8 mouse cellular contexts compared by ENCODE assay signal in the genomic region with DNA sequence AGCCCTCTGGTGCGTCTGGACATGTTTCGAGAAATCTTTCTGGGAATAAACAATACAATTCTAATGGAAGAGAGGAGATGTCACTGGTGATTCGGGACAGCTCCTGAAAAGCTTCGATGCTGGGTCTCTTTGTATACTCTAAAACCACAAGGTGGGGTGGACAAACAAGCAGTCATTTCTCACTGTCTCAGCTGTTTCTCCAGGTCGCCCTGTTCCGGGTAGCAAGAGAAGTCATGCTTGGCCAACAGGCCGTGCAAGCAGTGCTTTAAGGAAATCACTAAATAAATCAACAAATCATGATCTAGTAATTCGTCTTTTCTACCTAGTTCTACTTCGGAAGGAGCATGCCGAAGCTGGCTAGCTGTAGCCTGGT. TPM values are rescaled to one million over a fixed set of nuclear protein-coding genes. Genes with fewer than 3 reads are reported as not detected.
DNase-seq lines count a peak whose midpoint lies in the region; ATAC-seq and TF ChIP-seq lines count a peak whose summit lies in the region.

No protein-coding gene starts in this region.

- ATAC-seq in heart, embryonic 12.5 days (ENCODE audit: insufficient number of reproducible peaks, low FRiP score), result no peak
- no peak; the same call in 1 of the 2 replicates for ATAC-seq in forebrain, embryonic 16.5 days

- H3K27me3 ChIP-seq in heart, embryonic 12.5 days (replicated peaks), result no peaks in the 10 kb centered on the region
- no peaks in the 10 kb centered on the region for H3K27me3 ChIP-seq in E14TG2a.4 (ENCODE audit: insufficient read depth, low read length)
- no peaks in the 10 kb centered on the region for H3K27me3 ChIP-seq in forebrain, embryonic 16.5 days (replicated peaks; ENCODE audit: control insufficient read depth, insufficient read depth, low read length)

- 37% methylated on average over 10 of the region's 10 CpGs for WGBS in heart, embryonic 12.5 days
- WGBS in forebrain, embryonic 16.5 days, result 38% methylated on average over 10 of the region's 10 CpGs

- no peak for DNase-seq in heart, postnatal 4 days
- peak; percentile 15 for DNase-seq in lung, postnatal 10 days
- no peak for DNase-seq in left cerebral cortex, adult 11 months (ENCODE audit: low spot score)
- DNase-seq in yolk sac, embryonic 10.5 days (ENCODE audit: low spot score), result no peak
- DNase-seq in embryo, embryonic 10.5 days (ENCODE audit: low spot score), result no peak

- no peaks in the 10 kb centered on the region for H3K9me3 ChIP-seq in heart, embryonic 12.5 days (replicated peaks)
- H3K9me3 ChIP-seq in E14TG2a.4 (ENCODE audit: low read length), result no peaks in the 10 kb centered on the region
- H3K9me3 ChIP-seq in forebrain, embryonic 16.5 days (ENCODE audit: control insufficient read depth, low read length), result no peaks in the 10 kb centered on the region

- H3K9ac ChIP-seq in heart, embryonic 12.5 days, result peak overlapping the region; percentile 53; the same call in 1 of the 2 replicates
- H3K9ac ChIP-seq in forebrain, embryonic 16.5 days (replicated peaks; ENCODE audit: low read depth, low read length), result peak overlapping the region; percentile 95

- peaks cover 30% of the 10 kb centered on the region for H3K36me3 ChIP-seq in heart, embryonic 12.5 days
- H3K36me3 ChIP-seq in E14TG2a.4 (ENCODE audit: insufficient read depth, low read length), result peaks cover 46% of the 10 kb centered on the region
- peaks cover 11% of the 10 kb centered on the region; the same call in 1 of the 2 replicates for H3K36me3 ChIP-seq in forebrain, embryonic 16.5 days (ENCODE audit: control insufficient read depth, insufficient read depth)

- H3K27ac ChIP-seq in heart, embryonic 12.5 days (ENCODE audit: poor library complexity, severe bottlenecking), result peak overlapping the region; percentile 61
- H3K27ac ChIP-seq in forebrain, embryonic 16.5 days (ENCODE audit: low read length), result peak overlapping the region; percentile 49; the same call in 1 of the 2 replicates

- no peak for TF ChIP-seq CTCF in E14TG2a.4 (conservative IDR thresholded peaks at IDR 0.05; ENCODE audit: low read length)

- H3K4me3 ChIP-seq in heart, embryonic 12.5 days, result peak overlapping the region; percentile 71
- peak overlapping the region; percentile 94 for H3K4me3 ChIP-seq in E14TG2a.4 (replicated peaks; ENCODE audit: low read length)
- peak overlapping the region; percentile 86 for H3K4me3 ChIP-seq in forebrain, embryonic 16.5 days (replicated peaks; ENCODE audit: low read length)

- peaks cover 19% of the 10 kb centered on the region for H3K4me1 ChIP-seq in heart, embryonic 12.5 days (replicated peaks)
- H3K4me1 ChIP-seq in E14TG2a.4 (replicated peaks; ENCODE audit: low read depth, low read length), result peaks cover 78% of the 10 kb centered on the region
- peaks cover 18% of the 10 kb centered on the region for H3K4me1 ChIP-seq in forebrain, embryonic 16.5 days (replicated peaks; ENCODE audit: control insufficient read depth, insufficient read depth, low read length)

- peak overlapping the region; percentile 89 for H3K4me2 ChIP-seq in heart, embryonic 12.5 days
- peak overlapping the region; percentile 94 for H3K4me2 ChIP-seq in forebrain, embryonic 16.5 days (ENCODE audit: low read length)

RNA-seq across cellular contexts. Expression of gene Pycr2, which starts 0.4 kb away (rescaled TPM):
- 52.2 and 58.2 TPM in 2 replicates for polyA plus RNA-seq in heart, embryonic 12.5 days (2016; fragmentation: Nextera tagmentation; extraction: Ambion mirVana)
- 10 to 100 TPM; 16.1 to 18.8 TPM for total RNA-seq in heart, postnatal 4 days (2021)
- 78.8 and 84.8 TPM in 2 replicates for polyA plus RNA-seq in forebrain, embryonic 16.5 days (2015; fragmentation: Nextera tagmentation; extraction: Ambion mirVana)

RNA-seq across cellular contexts. Expression of gene Lefty2, which starts 10.7 kb away (rescaled TPM):
- polyA plus RNA-seq in heart, embryonic 12.5 days (2016; fragmentation: Nextera tagmentation; extraction: Ambion mirVana), result 0.15 TPM in 2 replicates
- total RNA-seq in heart, postnatal 4 days (2021), result not detected
- 4.1 and 6.6 TPM in 2 replicates for polyA plus RNA-seq in forebrain, embryonic 16.5 days (2015; fragmentation: Nextera tagmentation; extraction: Ambion mirVana)

RNA-seq across cellular contexts. Expression of gene Lefty1, which starts 31.2 kb away (rescaled TPM):
- 1.00 and 1.1 TPM in 2 replicates for polyA plus RNA-seq in heart, embryonic 12.5 days (2016; fragmentation: Nextera tagmentation; extraction: Ambion mirVana)
- total RNA-seq in heart, postnatal 4 days (2021), result under 1 TPM; 0.48 to 0.79 TPM
- polyA plus RNA-seq in forebrain, embryonic 16.5 days (2015; fragmentation: Nextera tagmentation; extraction: Ambion mirVana), result 0.30 and 0.39 TPM in 2 replicates

RNA-seq across cellular contexts. Expression of gene Tmem63a, which starts 38.5 kb away (rescaled TPM):
- 10.2 and 10.6 TPM in 2 replicates for polyA plus RNA-seq in heart, embryonic 12.5 days (2016; fragmentation: Nextera tagmentation; extraction: Ambion mirVana)
- total RNA-seq in heart, postnatal 4 days (2021), result 10 to 100 TPM; 17.7 to 18.0 TPM
- polyA plus RNA-seq in forebrain, embryonic 16.5 days (2015; fragmentation: Nextera tagmentation; extraction: Ambion mirVana), result 1.3 and 2.0 TPM in 2 replicates

RNA-seq across cellular contexts. Expression of gene Sde2, which starts 52.7 kb away (rescaled TPM):
- 30.7 and 32.3 TPM in 2 replicates for polyA plus RNA-seq in heart, embryonic 12.5 days (2016; fragmentation: Nextera tagmentation; extraction: Ambion mirVana)
- total RNA-seq in heart, postnatal 4 days (2021), result 10 to 100 TPM; 17.7 to 19.8 TPM
- 36.6 and 41.9 TPM in 2 replicates for polyA plus RNA-seq in forebrain, embryonic 16.5 days (2015; fragmentation: Nextera tagmentation; extraction: Ambion mirVana)
